Comparison of ENCODE assay signal across 10 mouse cellular contexts in the genomic region with DNA sequence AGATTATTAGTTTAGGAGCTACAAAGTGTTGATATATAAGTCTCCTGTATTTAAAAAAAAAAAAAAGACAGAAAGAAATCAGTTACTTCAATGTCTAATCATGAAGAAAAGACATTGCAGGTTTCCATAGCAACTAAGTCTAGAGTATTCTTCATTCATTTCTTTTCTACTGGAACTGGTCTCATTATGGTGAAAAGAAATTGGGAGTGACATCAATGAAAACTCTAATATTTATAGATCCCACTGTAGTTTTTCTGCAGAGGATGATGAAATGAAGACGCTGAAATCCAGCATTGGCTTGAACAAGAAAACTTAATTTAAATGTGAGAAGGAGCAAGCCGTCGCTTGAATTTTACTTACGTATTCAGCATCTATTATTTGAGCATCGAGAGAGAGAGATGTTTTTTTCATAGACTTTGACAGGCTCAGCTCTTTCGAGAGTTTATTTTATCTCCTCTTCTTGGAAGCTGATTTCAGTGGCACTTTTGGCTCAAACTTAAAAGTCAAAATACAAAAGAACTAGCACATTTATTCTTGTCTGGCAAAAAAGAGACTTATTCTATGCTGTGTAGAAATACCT.
"Had no signal": no experiment of that assay in that cellular context is flagged by ENCODE, and none has a peak within 500 bp of the region (broad histone marks: within the 10 kb centered on the region; RNA-seq: fewer than 3 reads in every experiment).

No protein-coding gene starts in this region.

- DNase-seq: kidney, adult 9 months; kidney, postnatal 36 days; layer of hippocampus, adult 9-11 months; liver; liver, embryonic 13.5 days; liver, postnatal 0 days; lung, postnatal 14 days; spleen, adult 18-20 months; thymus, adult 2 months; thymus, postnatal 25 days had no signal

- ATAC-seq: liver, postnatal 0 days had no signal
